Mouse (Mus musculus) monocyte, adult 5-6 weeks (primary cell): ENCODE measurements around the gene Htr6. TPM values are rescaled to one million over a fixed set of nuclear protein-coding genes. Genes with fewer than 3 reads are reported as not detected.

Experiments used
- ATAC-seq: fragments of 153-309, 156-312 bp; replicated peaks from 2 replicates; pipeline ENCODE4 v1.8.0; 2017; ENCODE audit warnings: mild to moderate bottlenecking; ENCODE audit not compliant: low TSS enrichment, insufficient number of reproducible peaks, severe bottlenecking, poor library complexity, low FRiP score
- total RNA-seq: library from RNA; stranded (forward); fragments of 200-1000, 200-491, 200-594 nt; gene quantifications from 3 replicates; pipeline ENCODE4 v1.2.3, GENCODE M21; 2017

Gene Htr6
- total RNA-seq, 1 experiment from 2014 or later, result not detected

GRCm38 (mm10) chr4:139020385-139020784 lies 55.0 kb downstream of the Htr6 start:
- no peak for ATAC-seq

GRCm38 (mm10) chr4:139019413-139019812 lies 56.0 kb downstream of the Htr6 start:
- no peak for ATAC-seq

- ATAC-seq, result no peak
Measured at GRCm38 (mm10) chr4:139018976-139019375, 56.4 kb downstream of the Htr6 start.

GRCm38 (mm10) chr4:139018388-139018787 lies 57.0 kb downstream of the Htr6 start:
- no peak for ATAC-seq

- no peak for ATAC-seq
Measured at GRCm38 (mm10) chr4:139014793-139015192, 60.6 kb downstream of the Htr6 start.

GRCm38 (mm10) chr4:139013281-139013680 lies 62.1 kb downstream of the Htr6 start:
- ATAC-seq, result no peak

- ATAC-seq, result no peak
Measured at GRCm38 (mm10) chr4:139011201-139011702, 64.1 kb downstream of the Htr6 start.

Other genes with a start within 250 kb of the Htr6 start
- gene Pla2g5, start 212.1 kb downstream of the Htr6 start, total RNA-seq, result not detected in 3 replicates
- gene Gm13030, start 201.6 kb downstream of the Htr6 start, total RNA-seq, result not detected in 3 replicates
- gene Pla2g2e, start 197.6 kb downstream of the Htr6 start, total RNA-seq, result not detected in 3 replicates
- 9.8 to 13.1 TPM (median 11.9 TPM) in 3 replicates for gene Otud3, start 161.6 kb downstream of the Htr6 start, total RNA-seq
- not detected in 3 replicates for gene Rnf186, start 108.5 kb downstream of the Htr6 start, total RNA-seq
- 16.7 to 26.4 TPM (median 19.0 TPM) in 3 replicates for gene Tmco4, start 102.7 kb downstream of the Htr6 start, total RNA-seq
- gene Nbl1, start 17.4 kb upstream of the Htr6 start, total RNA-seq, result 0.32 TPM in 1 of 3 replicates, not detected in the others
- gene Minos1, start 55.5 kb upstream of the Htr6 start, total RNA-seq, result 102 to 135 TPM (median 117 TPM) in 3 replicates
- gene Capzb, start 117.3 kb upstream of the Htr6 start, total RNA-seq, result 302 to 348 TPM (median 323 TPM) in 3 replicates
- gene Pqlc2, start 235.1 kb upstream of the Htr6 start, total RNA-seq, result 6.1 to 12.0 TPM (median 6.4 TPM) in 3 replicates
- gene Akr7a5, start 235.2 kb upstream of the Htr6 start, total RNA-seq, result 3.6 to 7.3 TPM (median 4.8 TPM) in 3 replicates